Mouse (Mus musculus) cortical plate, adult 2 months (tissue): Measurements from ENCODE around the gene Ctf2.

ENCODE experiments used
- CTCF ChIP-seq: fragments of 200-500 bp; IDR thresholded peaks from 2 replicates; pipeline ENCODE4 v1.5.1; 2011; ENCODE audit warnings: mild to moderate bottlenecking, control low read depth, low read length; ENCODE audit not compliant: insufficient read depth; ENCODE audit errors: extremely low read depth
- POLR2A ChIP-seq: fragments of 200-500 bp; IDR thresholded peaks from 2 replicates; pipeline ENCODE4 v1.6.1; 2011; ENCODE audit warnings: mild to moderate bottlenecking, low read length, control low read depth; ENCODE audit not compliant: insufficient read depth; ENCODE audit errors: extremely low read depth

DNA sequence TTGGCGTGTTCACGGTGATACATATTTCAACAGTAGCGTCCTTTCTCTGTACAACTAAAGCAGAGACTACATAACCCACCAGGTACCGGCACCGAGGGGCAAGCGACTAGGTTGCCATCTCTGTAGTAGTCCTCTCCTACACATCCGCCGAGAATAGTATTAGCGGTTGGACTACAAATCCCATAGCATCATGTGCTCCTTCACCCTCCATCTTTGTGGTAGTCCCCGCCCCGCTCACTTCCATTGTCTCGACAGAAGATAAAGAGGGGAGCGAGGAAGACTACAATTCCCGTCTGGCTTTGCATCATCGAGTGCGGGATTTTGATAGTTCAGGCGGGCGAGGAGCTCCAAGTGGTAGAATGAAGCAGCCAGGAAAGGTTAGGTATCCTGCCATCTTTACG, 13.3 kb upstream of the Ctf2 start:
- TF ChIP-seq CTCF, result no peak
- TF ChIP-seq POLR2A, result peak; percentile 63; the same call in 1 of the 2 replicates
